Mouse (Mus musculus) bone marrow, adult 2 months (tissue): ENCODE data around the gene Olfr1245.
"Not testable (repeated sequence)": the region's sequence is repeated elsewhere in the genome, so short reads cannot be mapped to it uniquely, and the experiment has no call there.

Experiments used
- CTCF ChIP-seq: fragments of 200-500 bp; IDR thresholded peaks from 2 replicates; pipeline ENCODE4 v1.5.1; 2011; ENCODE audit warnings: low read length, control low read depth; ENCODE audit not compliant: control insufficient read depth, insufficient read depth
- POLR2A ChIP-seq: fragments of 200-500 bp; IDR thresholded peaks from 2 replicates; pipeline ENCODE4 v1.6.1; 2011; ENCODE audit warnings: low read depth, mild to moderate bottlenecking, control low read depth, low read length, borderline replicate concordance; ENCODE audit not compliant: control insufficient read depth

GRCm38 (mm10) chr2:89618145-89618544, 39.9 kb upstream of the Olfr1245 start, which contains the start of gene Olfr1248:
- TF ChIP-seq CTCF, POLR2A: not testable (repeated sequence)
